Mouse (Mus musculus) inflammation-experienced regulatory T-cells, adult 16 weeks (primary cell): Measurements from ENCODE around the gene Tulp3. TPM values are rescaled to one million over a fixed set of nuclear protein-coding genes. Genes with fewer than 3 reads are reported as not detected.

Experiments used
- polyA plus RNA-seq: library from polyadenylated mRNA; unstranded; fragments of 100-300 nt; shearing (Covaris generic); gene quantifications from one replicate; pipeline ENCODE4 v1.2.1, GENCODE M21; 2017

Tulp3 gene
- polyA plus RNA-seq = 1.2 TPM

GRCm38 (mm10) chr6:128355726-128356416 is at the start of gene Tulp3:
Tulp3 (minus strand) TSS chr6:128355851.

DNA sequence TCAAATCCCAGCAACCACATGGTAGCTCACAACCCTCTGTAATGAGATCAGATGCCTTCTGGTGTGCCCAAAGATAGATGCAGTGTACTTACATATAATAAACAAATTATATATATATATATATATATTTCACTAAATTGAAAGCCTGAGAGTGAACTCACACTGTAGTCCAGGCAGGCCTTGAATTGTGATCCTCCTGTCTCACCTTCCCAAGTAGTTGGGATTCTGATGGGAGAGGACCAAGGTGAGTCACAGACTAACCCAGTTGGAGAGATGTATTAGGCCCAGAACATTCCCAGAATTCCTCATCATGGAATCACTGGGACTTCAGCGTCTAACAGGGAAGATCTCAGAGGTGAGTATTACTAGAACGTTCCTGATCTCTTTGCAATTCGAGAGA is 43.3 kb upstream of the Tulp3 start, which contains the start of gene Nrip2:
Gene Nrip2 (plus strand): TSS at position 301 of the 400 bp plus-strand sequence.

DNA sequence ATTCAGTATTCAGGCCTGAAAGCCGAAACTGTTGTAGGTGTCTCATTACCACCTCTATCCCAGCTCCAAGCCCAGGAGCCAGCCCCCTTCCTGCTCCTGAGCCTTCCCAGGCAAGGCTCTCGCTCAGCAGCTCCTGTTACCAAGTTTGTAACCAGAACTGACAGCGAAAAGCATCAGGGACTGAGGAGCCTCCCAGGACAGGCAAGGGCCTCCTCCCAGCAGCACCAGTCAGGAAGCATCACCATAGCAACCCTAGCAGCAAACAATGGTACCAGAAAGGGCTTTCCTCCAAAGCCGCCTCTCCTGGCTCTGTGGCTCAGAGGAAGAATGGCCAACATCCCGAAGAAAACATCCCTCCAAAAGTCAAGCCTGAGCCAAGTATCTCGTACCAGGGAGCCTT is 19.5 kb upstream of the Tulp3 start, which contains the start of the genes Tex52 and Gm44596:
Gene Tex52 (plus strand): TSS at position 265 of the 400 bp plus-strand sequence.
Gene Gm44596 (plus strand): TSS at position 312 of the 400 bp plus-strand sequence.

GRCm38 (mm10) chr6:128362381-128363006 is 6.8 kb upstream of the Tulp3 start, which contains the start of the genes Rhno1 and Foxm1:
Rhno1 (minus strand) TSS chr6:128362911.
Foxm1 (plus strand) TSS chr6:128362967.

DNA sequence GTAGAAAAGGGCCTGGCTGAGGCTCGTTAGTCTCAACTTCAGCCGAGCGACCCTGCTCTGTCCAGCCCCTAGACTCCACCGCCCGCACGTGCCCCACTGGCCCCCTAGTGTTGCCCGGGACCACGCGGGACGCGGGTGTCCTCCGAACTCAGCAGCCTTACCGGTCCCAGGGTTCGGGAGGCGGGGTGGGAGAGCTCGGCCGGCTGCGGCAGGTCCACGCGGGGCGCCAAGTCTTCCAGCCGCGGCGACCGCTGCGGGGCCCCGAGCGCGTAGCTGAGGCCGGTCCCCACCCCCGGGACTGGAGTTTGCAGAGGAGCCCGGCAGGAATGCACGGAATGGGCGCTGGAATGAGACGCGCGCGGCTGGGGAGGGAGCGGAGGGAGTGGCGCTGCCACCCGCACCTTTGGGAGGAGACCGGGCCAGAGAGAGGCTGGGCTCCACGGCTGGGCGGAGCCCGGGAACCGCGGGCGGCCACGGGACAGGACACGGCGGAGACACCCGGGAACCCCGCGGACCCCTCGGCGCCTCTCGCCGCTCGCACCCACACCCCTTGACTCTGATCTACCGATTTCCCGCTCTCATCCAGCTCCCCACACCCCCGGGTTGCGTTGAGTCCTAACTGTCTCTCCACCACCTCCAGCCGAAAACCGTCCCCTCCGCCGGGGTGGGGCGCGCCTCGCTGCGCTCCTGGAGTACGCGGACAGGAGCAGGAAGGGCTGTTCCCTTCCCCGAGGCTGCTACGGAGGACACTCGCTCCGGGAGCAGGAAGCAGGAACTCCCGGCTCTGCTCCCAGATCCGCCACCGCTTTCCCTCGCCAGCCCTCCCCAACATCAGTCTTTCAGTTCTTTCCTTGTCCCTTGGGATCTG is 55.3 kb downstream of the Tulp3 start, which contains the start of gene Tead4:
Gene Tead4 (minus strand): TSS at position 690 of the 868 bp plus-strand sequence.

Other genes with a start within 250 kb of the Tulp3 start
- gene Tspan9, start 212.3 kb downstream of the Tulp3 start, polyA plus RNA-seq = 1.3 TPM
- not detected for gene Tead4, start 55.0 kb downstream of the Tulp3 start, polyA plus RNA-seq
- gene Rhno1, start 7.1 kb upstream of the Tulp3 start, polyA plus RNA-seq = 55.1 TPM
- gene Foxm1, start 7.1 kb upstream of the Tulp3 start, polyA plus RNA-seq = 1.9 TPM
- gene Tex52, start 19.6 kb upstream of the Tulp3 start, polyA plus RNA-seq = not detected
- gene Gm44596, start 19.7 kb upstream of the Tulp3 start, polyA plus RNA-seq = not detected
- gene Nrip2, start 43.4 kb upstream of the Tulp3 start, polyA plus RNA-seq = 1.1 TPM
- gene Itfg2, start 69.1 kb upstream of the Tulp3 start, polyA plus RNA-seq = 33.4 TPM
- gene Fkbp4, start 82.8 kb upstream of the Tulp3 start, polyA plus RNA-seq = 64.6 TPM
- 0.29 TPM for gene Pzp, start 170.9 kb upstream of the Tulp3 start, polyA plus RNA-seq
- 0.18 TPM for gene A2ml1, start 225.8 kb upstream of the Tulp3 start, polyA plus RNA-seq